Mouse (Mus musculus): ENCODE measurements at regions not wholly inside any gene's neighbourhood (a gene's known extent, or its start where the extent isn't known, plus 50 kb on each side); places are given as distances from the start of the nearest gene placed in this dataset.

GRCm38 (mm10) chr5:29142957-29143356 is 52.8 kb upstream of the Rnf32 start:
- no peaks in the 10 kb centered on the region for H3K36me3 ChIP-seq
- no peaks in the 10 kb centered on the region for H3K4me1 ChIP-seq
- H3K4me2 ChIP-seq (replicated peaks), result no peak overlapping the region
- H3K9me3 ChIP-seq (replicated peaks), result no peaks in the 10 kb centered on the region
- H3K27me3 ChIP-seq, result no peaks in the 10 kb centered on the region
- ATAC-seq (ENCODE audit: low FRiP score), result no peak
- H3K4me3 ChIP-seq, result no peak overlapping the region
- WGBS, result 77% methylated on average over 2 of the region's 2 CpGs
- no peak overlapping the region for H3K27ac ChIP-seq
- no peak overlapping the region for H3K9ac ChIP-seq

DNA sequence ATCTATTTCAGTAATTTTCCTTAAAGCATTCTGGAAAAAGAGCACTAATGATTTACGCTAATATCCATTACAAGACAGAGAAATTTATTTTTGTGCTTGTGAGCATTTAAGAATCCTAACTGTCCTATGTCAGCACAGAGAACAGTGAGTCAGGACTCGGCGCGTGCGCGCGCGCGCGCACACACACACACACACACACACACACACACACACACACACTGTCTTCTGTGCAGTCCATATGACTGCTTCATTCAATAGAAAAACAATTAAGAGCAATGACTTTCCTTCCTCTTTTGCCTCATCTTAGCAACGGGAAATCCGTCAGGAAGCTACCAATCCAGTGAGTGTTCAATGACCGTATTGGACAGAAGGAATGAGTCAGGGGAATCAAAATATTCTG is 53.3 kb upstream of the Rnf32 start:
- 90% methylated on average over 13 of the region's 13 CpGs for WGBS
- no peak for ATAC-seq (ENCODE audit: low FRiP score)
- no peak overlapping the region for H3K9ac ChIP-seq

DNA sequence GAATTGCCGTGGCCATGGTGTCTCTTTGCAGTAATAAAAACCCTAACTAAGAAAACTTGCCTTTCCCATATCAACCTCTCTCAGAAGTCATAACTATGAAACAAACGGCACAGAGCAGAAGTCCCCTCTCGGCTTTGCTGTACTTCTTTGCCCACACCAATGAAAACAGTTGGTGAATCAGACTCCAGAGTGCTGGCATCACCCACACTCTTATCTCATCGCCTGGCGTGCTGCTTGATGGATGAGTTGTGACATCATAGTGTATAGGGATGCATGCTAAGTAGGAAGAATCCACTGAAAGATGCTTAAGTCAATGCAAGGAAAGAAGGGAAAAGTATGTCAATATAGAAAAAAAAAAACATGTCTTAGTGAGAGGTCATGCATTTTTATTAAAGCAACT is 58.3 kb upstream of the Rnf32 start:
- Histone ChIP-seq H3K27ac (no peak overlapping the region), H3K9ac (no peak overlapping the region), H3K36me3 (no peaks in the 10 kb centered on the region), H3K4me3 (no peak overlapping the region), H3K9me3 (replicated peaks) (no peaks in the 10 kb centered on the region), H3K4me2 (replicated peaks) (no peak overlapping the region), H3K27me3 (no peaks in the 10 kb centered on the region), H3K4me1 (no peaks in the 10 kb centered on the region)
- WGBS, result 78% methylated on average over 5 of the region's 5 CpGs
- ATAC-seq (ENCODE audit: low FRiP score), result no peak

More for the DNA sequence above, 53.3 kb upstream of the Rnf32 start:
- Histone ChIP-seq H3K4me2 (replicated peaks) (no peak overlapping the region), H3K4me1 (no peaks in the 10 kb centered on the region), H3K9me3 (replicated peaks) (no peaks in the 10 kb centered on the region), H3K27me3 (no peaks in the 10 kb centered on the region), H3K36me3 (no peaks in the 10 kb centered on the region), H3K4me3 (no peak overlapping the region), H3K27ac (no peak overlapping the region)

DNA sequence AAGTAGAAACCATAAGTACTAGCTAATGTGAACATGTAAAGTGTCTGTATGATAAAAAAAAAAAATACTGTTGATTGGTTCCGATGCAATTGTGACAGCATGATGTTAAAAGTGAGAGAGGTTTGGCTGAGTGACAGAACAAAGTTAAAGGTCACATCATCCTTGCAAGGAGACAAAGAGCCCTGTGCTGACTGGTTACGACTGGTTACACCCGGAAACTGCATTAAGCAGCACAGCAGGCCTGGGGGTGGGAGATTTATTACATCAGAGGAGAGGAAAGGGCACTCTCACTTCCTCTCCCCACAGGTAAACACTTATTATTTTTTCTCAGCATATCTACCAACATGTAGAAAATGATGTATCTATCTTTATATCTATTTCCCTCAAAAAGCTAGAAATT is 63.5 kb upstream of the Rnf32 start:
- Histone ChIP-seq H3K9ac (no peak overlapping the region), H3K4me1 (no peaks in the 10 kb centered on the region), H3K27me3 (no peaks in the 10 kb centered on the region), H3K4me2 (replicated peaks) (no peak overlapping the region), H3K4me3 (no peak overlapping the region), H3K27ac (no peak overlapping the region), H3K36me3 (no peaks in the 10 kb centered on the region), H3K9me3 (replicated peaks) (no peaks in the 10 kb centered on the region)
- 9% methylated on average over 3 of the region's 3 CpGs for WGBS
- ATAC-seq (ENCODE audit: low FRiP score), result no peak

DNA sequence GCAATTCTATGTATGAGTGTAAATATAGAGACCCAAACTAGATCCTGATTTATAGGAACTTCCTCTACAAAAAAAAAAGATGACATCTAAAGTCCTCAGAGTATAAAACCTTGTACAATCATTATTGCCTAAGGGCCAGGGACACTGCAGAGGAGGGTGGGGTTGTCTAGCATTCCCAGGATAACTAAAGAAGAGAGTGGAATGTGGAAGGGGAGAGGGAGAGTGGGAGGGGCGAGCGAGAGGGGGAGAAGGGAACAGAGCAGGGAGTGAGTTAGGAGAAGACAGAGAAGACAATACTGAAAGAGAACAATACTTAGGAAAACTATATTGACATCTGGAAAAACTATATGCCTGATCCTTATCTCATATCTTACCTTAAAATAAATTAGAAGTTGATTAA is 64.0 kb upstream of the Rnf32 start:
- ATAC-seq (ENCODE audit: low FRiP score), result no peak
- 29% methylated on average over 2 of the region's 2 CpGs for WGBS
- no peaks in the 10 kb centered on the region for H3K36me3 ChIP-seq

GRCm38 (mm10) chr5:29129724-29130123 is 66.1 kb upstream of the Rnf32 start:
- Histone ChIP-seq H3K36me3 (no peaks in the 10 kb centered on the region), H3K27ac (no peak overlapping the region), H3K4me1 (no peaks in the 10 kb centered on the region), H3K4me2 (replicated peaks) (no peak overlapping the region), H3K9ac (no peak overlapping the region), H3K9me3 (replicated peaks) (no peaks in the 10 kb centered on the region), H3K27me3 (no peaks in the 10 kb centered on the region), H3K4me3 (no peak overlapping the region)
- WGBS, result 96% methylated on average over 3 of the region's 3 CpGs
- no peak for ATAC-seq (ENCODE audit: low FRiP score)

More for the DNA sequence above, 64.0 kb upstream of the Rnf32 start:
- Histone ChIP-seq H3K4me2 (replicated peaks) (no peak overlapping the region), H3K4me3 (no peak overlapping the region), H3K4me1 (no peaks in the 10 kb centered on the region), H3K27me3 (no peaks in the 10 kb centered on the region), H3K27ac (no peak overlapping the region), H3K9ac (no peak overlapping the region), H3K9me3 (replicated peaks) (no peaks in the 10 kb centered on the region)

- H3K9me3 ChIP-seq (replicated peaks), result no peaks in the 10 kb centered on the region
- H3K4me1 ChIP-seq, result no peaks in the 10 kb centered on the region
- WGBS, result 72% methylated on average over 2 of the region's 2 CpGs
- H3K9ac ChIP-seq, result no peak overlapping the region
- H3K27me3 ChIP-seq, result no peaks in the 10 kb centered on the region
- no peaks in the 10 kb centered on the region for H3K36me3 ChIP-seq
- H3K4me3 ChIP-seq, result no peak overlapping the region
- no peak overlapping the region for H3K27ac ChIP-seq
- no peak for ATAC-seq (ENCODE audit: low FRiP score)
- H3K4me2 ChIP-seq (replicated peaks), result no peak overlapping the region
Measured at GRCm38 (mm10) chr5:29116942-29117341, 78.8 kb upstream of the Rnf32 start.

- Histone ChIP-seq H3K27me3 (no peaks in the 10 kb centered on the region), H3K4me3 (no peak overlapping the region), H3K9ac (no peak overlapping the region), H3K27ac (no peak overlapping the region), H3K4me1 (no peaks in the 10 kb centered on the region), H3K4me2 (replicated peaks) (no peak overlapping the region), H3K9me3 (replicated peaks) (no peaks in the 10 kb centered on the region), H3K36me3 (no peaks in the 10 kb centered on the region)
- no peak for ATAC-seq (ENCODE audit: low FRiP score)
Measured at GRCm38 (mm10) chr5:29112531-29112930, 83.3 kb upstream of the Rnf32 start.

- H3K27ac ChIP-seq, result no peak overlapping the region
Measured at GRCm38 (mm10) chr5:29107276-29107675, 88.5 kb upstream of the Rnf32 start.

DNA sequence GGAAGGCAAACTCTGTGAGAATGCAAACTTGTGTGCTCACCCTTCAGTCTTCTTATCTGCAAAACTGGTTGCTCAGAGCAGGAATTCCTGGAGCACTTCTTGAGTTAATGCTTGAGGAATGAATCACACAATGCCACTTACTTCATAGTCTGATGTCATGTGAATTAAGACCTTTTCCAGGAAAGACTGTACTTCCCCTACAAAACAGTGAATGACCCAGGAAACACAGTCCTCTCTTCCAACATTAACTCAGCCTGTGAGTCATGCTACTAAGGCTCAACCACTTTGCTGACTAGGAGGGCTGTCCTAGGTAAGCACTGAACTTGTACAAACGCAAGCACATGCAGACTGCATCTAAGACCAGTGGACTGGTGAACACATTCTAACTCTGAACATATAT is 112.5 kb upstream of the Rnf32 start:
- ATAC-seq (ENCODE audit: low FRiP score), result no peak
- H3K4me3 ChIP-seq, result no peak overlapping the region
- no peaks in the 10 kb centered on the region for H3K36me3 ChIP-seq
- no peaks in the 10 kb centered on the region for H3K27me3 ChIP-seq
- no peak overlapping the region for H3K4me2 ChIP-seq (replicated peaks)
- WGBS, result 82% methylated on average over 1 of the region's 1 CpGs
- H3K4me1 ChIP-seq, result no peaks in the 10 kb centered on the region
- no peaks in the 10 kb centered on the region for H3K9me3 ChIP-seq (replicated peaks)
- no peak overlapping the region for H3K9ac ChIP-seq
- no peak overlapping the region for H3K27ac ChIP-seq

More at GRCm38 (mm10) chr5:29107276-29107675, 88.5 kb upstream of the Rnf32 start:
- Histone ChIP-seq H3K4me3 (no peak overlapping the region), H3K9me3 (replicated peaks) (no peaks in the 10 kb centered on the region), H3K36me3 (no peaks in the 10 kb centered on the region), H3K27me3 (no peaks in the 10 kb centered on the region), H3K4me1 (no peaks in the 10 kb centered on the region), H3K4me2 (replicated peaks) (no peak overlapping the region), H3K9ac (no peak overlapping the region)
- ATAC-seq (ENCODE audit: low FRiP score), result no peak

GRCm38 (mm10) chr5:29054393-29054792 is 141.4 kb upstream of the Rnf32 start:
- Histone ChIP-seq H3K4me3 (no peak overlapping the region), H3K36me3 (no peaks in the 10 kb centered on the region), H3K27ac (no peak overlapping the region), H3K4me1 (no peaks in the 10 kb centered on the region), H3K4me2 (replicated peaks) (no peak overlapping the region), H3K9me3 (replicated peaks) (no peaks in the 10 kb centered on the region), H3K27me3 (no peaks in the 10 kb centered on the region), H3K9ac (no peak overlapping the region)
- WGBS, result 90% methylated on average over 1 of the region's 1 CpGs
- no peak for ATAC-seq (ENCODE audit: low FRiP score)

- Histone ChIP-seq H3K27ac (no peak overlapping the region), H3K4me3 (no peak overlapping the region), H3K9me3 (replicated peaks) (no peaks in the 10 kb centered on the region), H3K36me3 (no peaks in the 10 kb centered on the region), H3K4me2 (replicated peaks) (no peak overlapping the region), H3K4me1 (no peaks in the 10 kb centered on the region), H3K27me3 (no peaks in the 10 kb centered on the region), H3K9ac (no peak overlapping the region)
- 79% methylated on average over 20 of the region's 20 CpGs for WGBS
- no peak for ATAC-seq (ENCODE audit: low FRiP score)
Measured at GRCm38 (mm10) chr5:29036636-29037035, 159.2 kb upstream of the Rnf32 start.

DNA sequence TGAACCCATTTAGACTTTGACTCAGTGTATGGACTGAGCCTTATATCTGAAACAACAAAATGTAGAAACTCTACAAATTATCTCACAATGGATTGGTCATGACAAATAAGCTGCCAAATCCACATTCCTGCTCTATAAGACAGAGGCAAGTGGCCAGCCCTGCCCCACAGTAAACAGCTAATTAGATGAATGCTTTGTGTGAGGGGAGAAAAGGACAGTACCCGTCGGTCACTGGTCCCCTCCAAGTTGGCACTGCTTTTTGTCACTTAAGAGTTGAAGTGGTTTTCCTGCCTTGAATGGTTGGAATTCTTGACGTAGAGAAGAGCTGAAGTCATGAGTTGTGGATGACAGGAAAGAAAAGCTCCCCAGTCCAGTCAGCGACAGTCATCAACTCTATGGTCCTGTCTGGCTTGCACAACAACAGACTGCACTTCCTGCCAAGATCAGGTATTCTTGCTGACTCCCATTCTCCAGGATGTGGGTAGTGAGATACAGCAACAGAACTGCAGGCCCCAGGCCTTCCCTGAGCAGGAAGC is 162.3 kb upstream of the Rnf32 start:
- no peak for ATAC-seq (ENCODE audit: low FRiP score)

More for the DNA sequence above, 162.3 kb upstream of the Rnf32 start:
- Histone ChIP-seq H3K4me3 (no peak overlapping the region), H3K27me3 (no peaks in the 10 kb centered on the region), H3K4me1 (no peaks in the 10 kb centered on the region), H3K4me2 (replicated peaks) (no peak overlapping the region), H3K9me3 (replicated peaks) (no peaks in the 10 kb centered on the region), H3K9ac (no peak overlapping the region), H3K36me3 (no peaks in the 10 kb centered on the region), H3K27ac (no peak overlapping the region)
- WGBS, result 61% methylated on average over 4 of the region's 4 CpGs

Measured in hindbrain, embryonic 12.5 days (tissue).